Mouse (Mus musculus) forebrain, embryonic 10.5 days (tissue): ENCODE measurements around the gene Smim26. TPM values are rescaled to one million over a fixed set of nuclear protein-coding genes. Genes with fewer than 3 reads are reported as not detected.

Source experiments
- DNase-seq: peaks from one replicate; pipeline ENCODE4 v3.0.0-alpha.2; 2017; ENCODE audit warnings: low spot score; ENCODE audit errors: extremely low spot score
- H3K27ac ChIP-seq: fragments of 300-500 bp; sonication (generic); 2 replicates; pipeline ENCODE4 v1.5.1; 2016; ENCODE audit warnings: mild to moderate bottlenecking
- H3K27me3 ChIP-seq: fragments of 300-500 bp; sonication (generic); 2 replicates; pipeline ENCODE4 v1.6.1; 2016; ENCODE audit warnings: mild to moderate bottlenecking; ENCODE audit not compliant: poor library complexity, severe bottlenecking
- H3K36me3 ChIP-seq: fragments of 300-500 bp; sonication (generic); replicated peaks from 2 replicates; pipeline ENCODE4 v1.6.1; 2016; ENCODE audit warnings: mild to moderate bottlenecking, moderate library complexity
- H3K4me1 ChIP-seq: fragments of 300-500 bp; sonication (generic); 2 replicates; pipeline ENCODE4 v1.6.1; 2016
- H3K4me3 ChIP-seq: fragments of 300-500 bp; sonication (generic); 2 replicates; pipeline ENCODE4 v1.5.1; 2016; ENCODE audit warnings: mild to moderate bottlenecking, moderate library complexity
- H3K9me3 ChIP-seq: fragments of 300-500 bp; sonication (generic); 2 replicates; pipeline ENCODE4 v1.6.1; 2016; ENCODE audit warnings: mild to moderate bottlenecking, moderate library complexity
- WGBS: fragments of 180-500 bp; shearing (Covaris S2); methylation state at CpG from one replicate; pipeline ENCODE4 v1.1.7; 2016; 5-methylcytosine and 5-hydroxymethylcytosine counted together
- polyA plus RNA-seq: library from polyadenylated mRNA; unstranded; fragments of >200 nt; fragmentation: Nextera tagmentation; extraction: Ambion mirVana; gene quantifications from 2 replicates; pipeline ENCODE4 v1.2.1, GENCODE M21; 2016

Smim26 gene
- polyA plus RNA-seq, 1 experiment from 2014 or later = 31.2 TPM

DNA sequence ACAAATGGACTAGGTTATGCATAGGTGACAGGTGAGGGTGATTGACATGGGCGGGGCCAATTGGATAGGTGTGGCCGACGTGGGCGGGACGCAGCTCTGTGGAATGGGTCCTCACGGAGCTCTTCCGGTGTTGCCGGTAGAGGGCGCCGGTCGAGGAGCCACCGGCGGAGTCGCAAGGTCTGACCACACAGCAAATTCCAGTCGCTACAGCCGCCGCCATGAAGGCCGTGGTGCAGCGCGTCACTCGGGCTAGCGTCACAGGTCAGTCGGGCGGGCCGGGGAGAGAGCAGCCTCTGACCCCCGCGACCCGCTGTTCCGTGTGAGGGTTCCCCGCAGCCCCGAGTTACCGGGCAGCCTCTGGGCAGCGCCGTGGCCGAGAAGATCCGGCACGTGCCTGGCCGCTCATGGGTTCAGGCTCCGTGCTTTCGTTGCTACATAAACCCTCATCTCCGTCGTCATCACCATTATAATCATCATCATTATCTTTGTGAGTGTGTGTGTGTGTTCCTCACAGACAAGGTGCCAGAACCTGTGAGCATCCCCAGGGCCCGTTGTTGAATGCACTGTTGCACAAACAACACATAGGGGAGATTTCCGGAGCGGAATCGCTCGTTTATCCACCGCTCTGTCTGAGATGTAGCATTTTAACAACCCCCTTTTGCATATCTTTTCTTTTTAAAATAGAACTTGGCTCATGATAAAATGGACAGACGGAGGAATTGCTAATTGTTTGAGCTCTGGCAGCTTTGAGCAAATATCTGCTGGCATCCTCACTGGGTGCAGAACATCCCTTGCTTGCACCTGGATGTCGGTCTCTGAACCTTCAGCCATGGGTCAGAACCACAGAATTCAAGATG is 6.2 kb downstream of the Smim26 start, which contains the start of gene Dtd1:
Gene Dtd1, plus strand, starts transcription at position 67 of the 857 bp plus-strand sequence.
- DNase-seq = peak; percentile 87
- Histone ChIP-seq H3K27me3 (no peaks in the 10 kb centered on the region), H3K36me3 (peaks cover 8% of the 10 kb centered on the region), H3K4me3 (peak within 1 kb of the TSS; percentile 63), H3K4me1 (peaks cover 6% of the 10 kb centered on the region), H3K9me3 (no peaks in the 10 kb centered on the region), H3K27ac (peak within 1 kb of the TSS; percentile 89)
- WGBS = 2% methylated on average over 50 of the region's 50 CpGs

DNA sequence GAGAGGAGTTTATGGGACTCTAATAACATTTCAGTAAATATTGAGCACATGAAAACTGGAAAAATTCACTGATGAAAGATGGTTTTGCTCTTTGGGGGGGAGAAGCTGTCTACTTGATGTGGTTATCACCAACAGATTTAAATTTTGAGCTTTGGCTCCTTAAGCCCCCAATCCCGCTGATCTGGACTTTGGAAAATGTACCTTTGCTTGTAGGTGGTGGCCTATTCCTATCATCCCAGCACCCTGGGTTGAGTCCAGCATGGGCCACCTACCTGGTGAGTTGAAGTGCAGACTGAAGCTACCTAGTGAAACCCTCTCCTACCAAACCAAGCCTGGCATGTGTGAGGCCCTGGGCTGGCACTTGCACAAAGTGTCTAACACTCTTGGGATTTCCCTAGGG is 7.7 kb downstream of the Smim26 start:
- no peak overlapping the region for H3K27ac ChIP-seq
- no peaks in the 10 kb centered on the region for H3K36me3 ChIP-seq
- no peak overlapping the region for H3K4me3 ChIP-seq
- DNase-seq = no peak
- WGBS = 85% methylated on average over 1 of the region's 1 CpGs
- H3K4me1 ChIP-seq = peaks cover 6% of the 10 kb centered on the region
- H3K9me3 ChIP-seq = no peaks in the 10 kb centered on the region
- no peaks in the 10 kb centered on the region for H3K27me3 ChIP-seq

DNA sequence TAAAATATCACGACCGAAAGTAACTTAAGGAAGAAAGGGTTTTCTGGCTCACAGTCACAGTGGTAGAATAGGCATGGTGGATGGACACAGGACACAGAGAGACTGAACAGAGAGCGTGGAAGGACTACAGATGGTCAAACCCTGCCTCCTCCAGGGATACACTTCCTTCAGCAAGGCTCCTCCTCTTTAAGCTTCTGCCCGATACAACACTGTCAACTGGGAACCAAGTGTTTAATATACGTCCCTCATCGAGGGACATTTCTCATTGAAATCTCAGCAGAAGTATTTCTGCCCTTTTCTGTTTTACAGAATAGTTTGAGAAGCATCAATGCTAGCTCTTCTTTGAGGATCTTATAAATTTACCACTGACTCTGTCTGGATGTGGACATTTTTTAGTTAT is 20.1 kb downstream of the Smim26 start:
- no peak overlapping the region for H3K4me3 ChIP-seq
- 91% methylated on average over 6 of the region's 6 CpGs for WGBS
- DNase-seq = no peak
- H3K27ac ChIP-seq = no peak overlapping the region
- H3K27me3 ChIP-seq = no peaks in the 10 kb centered on the region
- H3K4me1 ChIP-seq = no peaks in the 10 kb centered on the region
- H3K9me3 ChIP-seq = 0 out of 2 replicates have a peak, but pooled peaks cover 5% of the 10 kb centered on the region
- no peaks in the 10 kb centered on the region for H3K36me3 ChIP-seq

DNA sequence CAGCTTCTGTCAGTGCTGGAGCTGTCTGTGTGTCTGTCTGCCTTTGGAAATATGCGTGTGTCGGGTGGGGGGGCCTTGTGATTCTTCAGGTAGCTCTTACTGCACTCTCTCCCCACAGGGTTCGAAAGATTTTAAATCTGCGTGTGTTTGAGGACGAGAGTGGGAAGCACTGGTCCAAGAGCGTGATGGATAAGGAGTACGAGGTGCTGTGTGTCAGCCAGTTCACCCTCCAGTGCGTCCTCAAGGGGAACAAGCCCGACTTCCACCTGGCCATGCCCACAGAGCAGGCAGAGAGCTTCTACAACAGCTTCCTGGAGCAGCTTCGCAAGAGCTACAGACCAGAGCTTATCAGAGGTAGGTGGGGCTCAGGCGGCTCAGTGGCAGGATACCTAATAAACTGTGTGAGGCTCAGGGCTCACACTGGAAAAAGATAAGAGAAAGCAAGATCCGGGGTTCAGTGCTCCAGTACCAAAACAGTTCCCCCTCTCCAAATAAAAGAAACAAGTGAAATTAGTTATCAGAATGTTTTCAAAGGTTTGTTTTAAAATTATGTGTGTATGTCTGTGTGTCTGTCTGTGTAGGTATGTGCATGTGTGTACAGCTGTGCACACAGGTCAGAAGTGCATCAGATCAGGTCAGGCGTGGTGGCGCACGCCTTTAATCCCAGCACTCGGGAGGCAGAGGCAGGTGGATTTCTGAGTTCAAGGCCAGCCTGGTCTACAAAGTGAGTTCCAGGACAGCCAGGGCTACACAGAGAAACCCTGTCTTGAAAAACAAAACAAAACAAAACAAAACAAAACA is 23.4 kb downstream of the Smim26 start:
- H3K36me3 ChIP-seq = no peaks in the 10 kb centered on the region
- no peak overlapping the region for H3K4me3 ChIP-seq
- no peaks in the 10 kb centered on the region for H3K4me1 ChIP-seq
- no peak for DNase-seq
- WGBS = 91% methylated on average over 16 of the region's 16 CpGs
- H3K27ac ChIP-seq = no peak overlapping the region
- H3K9me3 ChIP-seq = no peaks in the 10 kb centered on the region
- no peaks in the 10 kb centered on the region for H3K27me3 ChIP-seq

DNA sequence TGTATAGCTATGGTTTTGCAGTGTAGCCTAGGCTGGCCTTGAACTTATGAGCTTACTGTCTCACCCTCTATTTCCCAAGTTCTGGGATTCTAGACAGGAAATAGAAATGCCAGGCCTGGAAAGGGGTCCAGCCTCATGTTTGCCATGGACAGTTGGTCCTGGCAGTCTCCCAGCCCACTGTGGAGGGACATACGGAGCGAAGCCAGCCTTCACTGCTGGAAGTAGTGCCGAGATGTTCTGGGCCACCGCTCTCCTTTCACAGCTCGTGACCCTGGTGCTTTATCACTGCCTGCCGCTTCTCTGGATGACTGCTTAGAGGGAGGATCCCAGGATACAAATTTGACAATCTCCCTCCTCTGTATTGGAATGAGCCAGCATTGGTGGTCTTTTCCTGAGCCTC is 27.6 kb downstream of the Smim26 start:
- WGBS = 63% methylated on average over 6 of the region's 6 CpGs
- no peak overlapping the region for H3K4me3 ChIP-seq
- H3K9me3 ChIP-seq = no peaks in the 10 kb centered on the region; the same call in 1 of the 2 replicates
- H3K36me3 ChIP-seq = 0 out of 2 replicates have a peak, but pooled peaks cover 2% of the 10 kb centered on the region
- no peak for DNase-seq
- no peak overlapping the region for H3K27ac ChIP-seq
- H3K27me3 ChIP-seq = no peaks in the 10 kb centered on the region
- no peaks in the 10 kb centered on the region for H3K4me1 ChIP-seq

GRCm38 (mm10) chr2:144633551-144633950 is 39.7 kb downstream of the Smim26 start:
- no peak overlapping the region for H3K27ac ChIP-seq
- no peak for DNase-seq
- 87% methylated on average over 2 of the region's 2 CpGs for WGBS
- no peaks in the 10 kb centered on the region for H3K27me3 ChIP-seq
- peaks cover 6% of the 10 kb centered on the region; the same call in 1 of the 2 replicates for H3K36me3 ChIP-seq
- H3K4me1 ChIP-seq = 0 out of 2 replicates have a peak, but pooled peaks cover 3% of the 10 kb centered on the region
- H3K4me3 ChIP-seq = no peak overlapping the region
- H3K9me3 ChIP-seq = peaks cover 2% of the 10 kb centered on the region; the same call in 1 of the 2 replicates

DNA sequence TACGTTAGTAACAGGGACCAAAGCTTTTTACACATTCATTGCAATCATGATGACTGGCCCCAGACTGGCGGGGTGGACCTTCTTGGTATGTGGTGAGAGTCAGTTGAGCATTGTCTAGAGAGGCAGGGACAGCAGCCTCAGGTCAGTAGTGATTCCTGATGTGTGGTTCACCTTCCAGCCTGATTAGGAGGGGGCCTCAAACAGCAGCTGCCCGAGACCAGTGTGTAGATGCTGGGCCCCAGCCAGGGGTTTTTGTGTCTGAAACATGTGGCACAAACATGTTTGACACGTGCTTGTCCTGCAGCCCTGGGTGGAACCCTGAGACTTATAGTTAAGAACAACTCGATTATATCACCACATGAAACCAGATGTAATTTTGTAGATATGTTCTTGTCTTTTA is 40.4 kb downstream of the Smim26 start:
- 80% methylated on average over 5 of the region's 5 CpGs for WGBS

GRCm38 (mm10) chr2:144634729-144635128 is 40.9 kb downstream of the Smim26 start:
- Histone ChIP-seq H3K27me3 (no peaks in the 10 kb centered on the region), H3K36me3 (peaks cover 6% of the 10 kb centered on the region; the same call in 1 of the 2 replicates), H3K27ac (no peak overlapping the region), H3K4me1 (0 out of 2 replicates have a peak, but pooled peaks cover 3% of the 10 kb centered on the region), H3K4me3 (no peak overlapping the region), H3K9me3 (peaks cover 2% of the 10 kb centered on the region; the same call in 1 of the 2 replicates)
- no peak for DNase-seq
- WGBS = 93% methylated on average over 2 of the region's 2 CpGs

More for the DNA sequence above, 40.4 kb downstream of the Smim26 start:
- Histone ChIP-seq H3K36me3 (peaks cover 6% of the 10 kb centered on the region; the same call in 1 of the 2 replicates), H3K9me3 (peaks cover 2% of the 10 kb centered on the region; the same call in 1 of the 2 replicates), H3K4me1 (0 out of 2 replicates have a peak, but pooled peaks cover 3% of the 10 kb centered on the region), H3K27ac (no peak overlapping the region), H3K27me3 (no peaks in the 10 kb centered on the region), H3K4me3 (no peak overlapping the region)
- no peak for DNase-seq

GRCm38 (mm10) chr2:144635644-144636320 is 41.9 kb downstream of the Smim26 start:
- 26% methylated on average over 5 of the region's 5 CpGs for WGBS
- no peak overlapping the region for H3K4me3 ChIP-seq
- H3K4me1 ChIP-seq = peaks cover 3% of the 10 kb centered on the region; the same call in 1 of the 2 replicates
- peak; percentile 38 for DNase-seq
- peaks cover 6% of the 10 kb centered on the region; the same call in 1 of the 2 replicates for H3K36me3 ChIP-seq
- no peaks in the 10 kb centered on the region for H3K27me3 ChIP-seq
- H3K9me3 ChIP-seq = peaks cover 2% of the 10 kb centered on the region; the same call in 1 of the 2 replicates
- H3K27ac ChIP-seq = no peak overlapping the region

GRCm38 (mm10) chr2:144637204-144637603 is 43.4 kb downstream of the Smim26 start:
- Histone ChIP-seq H3K4me1 (peaks cover 3% of the 10 kb centered on the region; the same call in 1 of the 2 replicates), H3K9me3 (peaks cover 1% of the 10 kb centered on the region; the same call in 1 of the 2 replicates), H3K27me3 (no peaks in the 10 kb centered on the region), H3K36me3 (peaks cover 5% of the 10 kb centered on the region; the same call in 1 of the 2 replicates), H3K27ac (no peak overlapping the region), H3K4me3 (no peak overlapping the region)
- no peak for DNase-seq
- WGBS = 86% methylated on average over 4 of the region's 4 CpGs

DNA sequence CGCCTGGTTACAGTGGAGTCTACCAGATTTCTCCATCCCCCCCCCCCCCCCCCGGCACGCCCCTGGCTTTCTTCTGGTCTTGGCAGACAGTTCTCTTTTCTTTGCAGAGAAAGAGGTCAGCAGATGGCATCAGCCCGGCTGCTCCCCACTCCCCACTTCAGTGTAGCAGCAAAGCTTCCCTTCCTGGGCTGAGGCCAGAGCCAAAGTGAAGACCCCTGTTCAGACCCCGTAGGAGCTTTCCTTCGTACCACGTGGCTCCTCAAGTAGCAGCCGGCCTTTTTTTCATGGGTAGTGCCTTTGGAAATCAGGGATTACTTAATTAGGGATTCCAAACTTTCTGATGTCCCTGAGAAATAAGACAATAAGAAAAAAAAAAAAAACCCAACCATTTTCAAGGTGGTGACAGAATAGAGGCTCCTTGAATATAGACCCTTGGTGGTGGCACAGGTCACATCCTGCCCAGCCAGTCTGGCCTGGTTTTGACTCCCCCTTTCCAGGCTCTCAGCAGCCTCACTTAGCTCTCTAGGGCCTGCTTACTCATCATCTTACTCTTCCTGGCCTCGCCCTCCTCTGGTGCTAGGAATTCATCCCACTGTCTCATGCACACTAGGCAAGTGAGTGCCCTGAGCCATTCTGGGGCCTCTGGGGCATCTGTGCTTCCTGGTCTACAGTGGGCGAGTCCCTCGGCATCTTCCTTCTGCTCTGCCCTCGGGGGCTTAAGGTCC is 44.0 kb downstream of the Smim26 start:
- H3K27me3 ChIP-seq = no peaks in the 10 kb centered on the region
- H3K36me3 ChIP-seq = no peaks in the 10 kb centered on the region
- WGBS = 84% methylated on average over 12 of the region's 12 CpGs
- H3K4me1 ChIP-seq = peaks cover 3% of the 10 kb centered on the region; the same call in 1 of the 2 replicates
- no peak for DNase-seq
- H3K4me3 ChIP-seq = no peak overlapping the region
- H3K27ac ChIP-seq = no peak overlapping the region
- no peaks in the 10 kb centered on the region for H3K9me3 ChIP-seq
